Mouse (Mus musculus) ES-CJ7 (cell line): ENCODE results near the gene Prps2.
"Not testable (repeated sequence)": the region's sequence is repeated elsewhere in the genome, so short reads cannot be mapped to it uniquely, and the experiment has no call there.

Experiments
- DNase-seq: peaks from one replicate; pipeline ENCODE4 v3.0.0; 2011; ENCODE audit warnings: low read depth, low spot score

The Prps2 gene

DNA sequence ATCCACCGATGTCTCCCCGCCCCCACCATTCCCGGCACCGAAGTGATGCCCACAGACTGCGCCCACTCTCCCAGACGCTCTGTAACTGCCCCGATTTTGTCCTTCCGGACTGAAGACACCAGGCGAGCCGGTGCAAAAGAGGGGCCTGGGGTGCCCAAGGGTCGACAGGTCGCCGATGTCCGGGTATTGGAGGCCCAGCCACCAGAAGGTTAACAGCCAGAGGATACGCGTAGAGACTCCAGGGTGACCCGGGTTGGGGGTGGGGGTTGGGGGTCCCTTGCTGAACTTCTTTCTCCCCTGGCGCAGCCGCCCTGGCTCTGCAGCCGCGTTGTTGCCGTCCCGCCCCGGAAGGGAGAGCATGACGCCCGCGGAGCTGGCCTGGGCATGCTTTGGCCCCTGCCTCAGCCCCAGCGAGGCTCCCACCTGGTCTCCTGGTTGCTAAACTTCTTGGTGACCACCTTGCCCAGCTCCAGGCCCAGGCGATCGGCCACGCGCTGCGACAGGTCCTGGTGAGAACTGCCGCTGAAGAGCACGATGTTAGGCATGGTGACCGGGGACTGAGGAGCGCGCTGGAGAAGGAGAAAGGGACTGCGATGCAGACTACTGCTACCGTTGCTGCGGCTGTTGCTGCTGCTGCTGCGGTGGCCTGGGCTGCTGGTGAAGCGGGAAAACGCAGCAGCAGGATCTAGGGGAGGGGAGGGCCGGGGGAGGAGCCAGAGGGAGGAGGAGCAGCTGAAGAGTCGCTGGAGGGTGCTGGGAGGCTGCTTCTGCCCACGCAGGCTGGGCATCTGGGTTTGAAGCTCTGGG lies at the start of gene Prps2:
Gene Prps2, minus strand, starts transcription at position 703 of the 807 bp plus-strand sequence.
- peak; percentile 53 for DNase-seq

GRCm38 (mm10) chrX:167417654-167418053 lies 35.1 kb upstream of the Prps2 start:
- DNase-seq, result no peak

- DNase-seq, result no peak
Observed at GRCm38 (mm10) chrX:167394940-167395339, 12.4 kb upstream of the Prps2 start.

DNA sequence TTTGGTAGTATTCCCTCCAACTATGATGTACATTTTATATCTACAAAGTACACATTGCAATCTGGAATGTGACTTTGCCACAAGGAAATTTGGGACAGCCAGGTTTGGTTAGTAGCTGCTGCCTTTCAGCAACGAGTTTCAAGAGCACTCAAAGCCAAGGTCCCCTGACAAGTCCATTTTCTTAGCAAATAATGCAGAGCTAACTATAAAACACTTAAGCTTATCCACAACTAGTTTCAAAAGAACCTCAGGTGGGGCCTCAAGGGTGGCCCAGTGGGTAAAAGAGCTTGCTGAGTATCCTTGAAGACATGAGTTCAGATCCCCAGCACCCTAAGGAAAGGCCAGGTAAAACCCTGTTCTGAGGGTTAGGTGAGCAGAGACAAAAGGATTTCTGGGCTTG lies 4.1 kb upstream of the Prps2 start:
- no peak for DNase-seq

GRCm38 (mm10) chrX:167382854-167383186 lies 271 bp upstream of the Prps2 start:
- DNase-seq, result no peak

- DNase-seq, result peak; percentile 3
Observed at GRCm38 (mm10) chrX:167381583-167382046, 934 bp downstream of the Prps2 start.

GRCm38 (mm10) chrX:167380073-167380472 lies 2.5 kb downstream of the Prps2 start:
- DNase-seq, result peak; percentile 57

DNA sequence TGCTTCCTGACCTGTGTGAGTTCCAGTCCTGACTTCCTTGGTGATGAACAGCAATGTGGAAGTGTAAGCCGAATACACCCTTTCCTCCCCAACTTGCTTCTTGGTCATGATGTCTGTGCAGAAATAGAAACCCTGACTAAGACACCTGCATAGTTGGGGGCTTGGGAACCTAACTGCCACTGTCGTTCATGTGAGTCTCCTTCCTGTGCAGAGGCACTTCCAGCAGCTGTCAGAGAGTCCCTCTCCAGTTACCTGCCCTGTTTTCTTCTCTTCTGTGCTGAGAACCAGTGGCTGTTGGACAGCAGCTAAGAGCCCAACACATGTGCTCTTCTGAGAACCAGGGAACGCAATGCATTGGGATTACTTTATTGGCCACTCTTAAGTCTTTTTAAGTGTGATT lies 21.3 kb downstream of the Prps2 start:
- not testable (repeated sequence) for DNase-seq

DNA sequence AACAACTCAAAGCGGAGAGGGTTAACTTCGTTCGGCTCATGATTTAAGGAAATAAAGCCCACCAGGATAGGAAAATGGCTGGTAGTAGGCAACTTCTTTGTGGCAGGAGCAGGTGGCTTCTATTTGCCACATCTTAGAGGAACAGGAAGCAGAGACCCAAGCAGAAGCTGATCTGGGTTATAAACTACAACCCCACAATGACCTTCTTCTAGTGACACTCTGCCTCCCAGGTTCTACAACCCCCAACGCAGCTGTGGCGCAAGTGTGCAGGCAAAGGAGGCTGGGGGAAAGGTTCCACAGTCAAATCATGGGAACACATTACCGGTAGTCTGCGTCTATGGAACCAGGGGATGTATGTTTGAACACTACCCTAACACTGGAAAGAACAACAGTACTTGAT lies 22.8 kb downstream of the Prps2 start:
- no peak for DNase-seq

DNA sequence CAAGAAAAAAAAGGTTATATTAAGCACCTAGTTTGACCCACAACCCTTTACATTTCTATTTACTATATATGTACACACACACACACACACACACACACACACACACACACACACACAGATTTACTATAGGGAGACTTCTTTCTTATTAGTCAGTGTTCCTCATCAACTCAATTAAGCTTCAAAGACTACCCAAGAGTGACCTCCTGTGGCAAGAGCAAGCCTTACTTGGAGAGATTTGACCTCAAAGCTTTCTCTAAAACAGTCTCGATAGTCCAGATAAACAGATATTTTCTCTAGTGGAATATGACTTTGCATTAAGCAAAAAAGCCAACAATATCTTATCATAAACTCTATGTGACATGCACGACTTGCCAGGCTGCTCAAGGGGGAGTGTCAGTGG lies 25.1 kb downstream of the Prps2 start:
- peak; percentile 3 for DNase-seq

GRCm38 (mm10) chrX:167355965-167356364 lies 26.6 kb downstream of the Prps2 start:
- DNase-seq, result no peak

GRCm38 (mm10) chrX:167353617-167354016 lies 28.9 kb downstream of the Prps2 start:
- DNase-seq, result no peak

- DNase-seq, result no peak
Observed at GRCm38 (mm10) chrX:167346440-167346839, 36.1 kb downstream of the Prps2 start.

DNA sequence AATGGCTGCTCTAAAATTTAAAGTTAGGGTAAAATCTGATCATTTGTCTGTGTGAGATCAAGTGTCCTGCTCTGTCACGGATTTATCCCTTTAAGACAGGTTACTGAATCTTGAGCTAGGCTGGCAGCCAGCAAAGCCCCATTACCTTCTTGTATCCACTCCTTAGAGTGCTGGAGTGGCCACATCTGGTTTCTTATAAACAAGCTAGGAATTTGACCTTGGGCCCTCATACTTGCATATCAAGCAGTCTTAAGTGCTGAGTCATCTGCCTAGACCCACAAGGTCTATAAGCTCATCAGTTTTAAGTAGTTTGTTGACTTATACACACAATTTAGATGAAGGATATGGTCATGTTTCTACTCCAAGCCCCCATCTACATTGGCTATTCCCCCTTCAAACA lies 38.2 kb downstream of the Prps2 start:
- peak; percentile 23 for DNase-seq

DNA sequence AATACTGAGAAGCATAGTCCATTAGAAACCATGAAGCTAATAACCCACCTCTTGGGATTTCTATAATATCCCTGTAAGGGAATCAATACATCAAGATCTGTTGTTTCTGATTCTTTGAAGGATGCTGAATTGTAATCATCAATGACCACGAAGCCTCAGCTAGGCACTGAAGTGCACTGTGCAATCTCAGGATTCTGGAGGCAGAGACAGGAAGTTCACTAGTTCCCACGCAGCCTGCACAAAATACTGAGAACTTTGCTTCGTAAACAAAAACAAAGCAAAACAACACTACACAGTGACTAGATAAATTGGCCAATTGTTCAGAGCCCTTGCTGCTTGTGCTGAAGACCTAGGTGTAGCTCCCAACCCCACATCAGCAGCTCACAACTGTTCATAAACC lies 40.7 kb downstream of the Prps2 start:
- DNase-seq, result no peak

GRCm38 (mm10) chrX:167340190-167340589 lies 42.4 kb downstream of the Prps2 start:
- DNase-seq, result no peak

DNA sequence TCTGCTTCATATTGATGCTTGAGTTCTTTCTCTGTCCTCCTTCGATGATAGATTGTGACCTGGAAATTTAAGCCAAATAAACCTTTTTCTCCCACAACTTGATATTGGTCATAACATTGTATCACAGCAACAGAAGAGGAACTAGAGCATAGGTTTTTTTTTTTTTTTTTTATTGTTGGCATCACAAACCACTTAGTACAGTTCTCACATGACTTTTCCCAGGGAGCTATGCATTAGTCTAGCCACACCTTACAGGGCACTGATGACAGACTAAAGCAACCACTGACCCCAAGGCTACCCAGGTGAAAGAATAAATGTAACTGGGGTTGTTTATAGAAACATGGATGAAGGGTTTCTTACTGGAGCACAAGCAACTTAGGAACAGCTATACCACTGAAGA lies 44.6 kb downstream of the Prps2 start:
- DNase-seq, result no peak

DNA sequence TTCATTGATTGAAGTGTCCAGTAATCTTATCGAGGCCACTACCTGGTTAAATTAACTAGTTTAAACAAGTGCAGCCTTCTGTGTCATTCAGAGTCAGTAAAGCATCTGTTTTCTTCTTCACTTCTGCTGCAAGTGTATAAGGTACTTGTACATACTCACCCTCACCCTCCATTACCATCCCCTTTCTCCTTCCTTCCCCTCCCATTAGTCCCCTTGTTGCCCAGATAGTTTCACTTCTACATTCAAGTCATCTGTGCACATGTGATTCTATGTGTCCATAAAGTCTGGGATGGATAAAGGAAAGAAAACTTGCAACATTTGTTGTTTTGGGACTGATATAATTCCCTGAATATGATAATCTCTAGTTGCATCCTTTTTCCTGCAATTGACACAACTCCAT lies 48.0 kb downstream of the Prps2 start:
- DNase-seq, result no peak

GRCm38 (mm10) chrX:167332607-167333006 lies 49.9 kb downstream of the Prps2 start:
- DNase-seq, result no peak

GRCm38 (mm10) chrX:167330993-167331392 lies 51.6 kb downstream of the Prps2 start:
- no peak for DNase-seq

DNA sequence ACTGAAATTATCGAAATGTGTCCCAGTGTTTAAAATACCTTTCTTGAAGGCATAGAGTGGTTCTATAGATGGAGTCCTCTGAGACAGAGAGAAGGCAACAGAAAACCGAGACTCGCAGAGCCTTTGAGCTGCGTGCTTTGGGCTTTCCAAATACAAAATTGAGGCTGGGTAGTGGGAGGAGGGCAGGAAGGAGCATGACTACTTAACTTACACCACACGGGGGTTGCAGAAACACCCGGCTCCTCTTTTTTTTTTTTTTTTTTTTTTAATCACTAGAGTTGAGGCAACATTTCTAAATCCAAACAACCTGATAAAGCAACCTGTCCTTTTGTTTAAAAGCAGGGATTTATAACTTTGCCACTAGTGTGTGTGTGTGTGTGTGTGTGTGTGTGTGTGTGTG lies 52.1 kb downstream of the Prps2 start, which contains the start of gene Tlr7:
Gene Tlr7, minus strand, starts transcription at position 160 of the 400 bp plus-strand sequence.
- no peak for DNase-seq

GRCm38 (mm10) chrX:167329620-167330019 lies 52.9 kb downstream of the Prps2 start:
- no peak for DNase-seq

DNA sequence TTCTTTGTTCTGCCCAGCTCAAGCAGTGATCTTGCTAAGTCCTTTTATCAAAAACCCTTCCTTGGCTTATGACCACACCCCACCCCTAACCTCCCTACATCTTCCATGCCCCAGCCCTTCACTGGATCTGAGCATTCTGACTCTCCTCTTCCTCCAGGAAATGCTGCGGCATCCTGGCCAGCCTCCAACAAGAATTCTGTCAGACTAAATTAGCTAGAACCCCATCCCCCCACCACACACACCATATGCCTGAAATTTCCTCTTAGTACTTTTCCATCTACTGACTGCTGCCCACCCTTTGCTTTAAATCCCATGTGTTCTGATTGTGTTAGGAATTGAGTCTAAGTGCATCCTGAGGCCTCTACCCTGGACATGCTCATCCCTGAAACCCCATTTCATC lies 53.5 kb downstream of the Prps2 start:
- no peak for DNase-seq

DNA sequence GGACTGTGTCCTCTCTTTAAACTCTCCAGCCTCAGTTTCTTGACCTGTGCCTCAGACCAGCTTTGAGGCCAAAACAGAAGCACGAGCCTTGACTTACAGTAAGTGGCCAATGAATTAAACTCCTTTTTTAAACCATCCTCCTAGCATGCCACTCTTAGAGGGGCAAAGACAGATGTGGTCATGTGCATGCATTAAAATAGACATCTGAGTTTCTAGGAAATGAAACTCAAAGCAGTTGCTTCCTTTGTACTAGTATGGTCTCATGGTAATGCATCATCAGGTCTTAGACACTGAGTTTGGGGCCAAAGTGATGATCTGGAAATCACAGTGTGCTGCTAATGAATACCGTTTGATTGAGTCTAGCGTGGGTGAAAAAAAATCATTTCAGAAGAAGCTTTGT lies 54.0 kb downstream of the Prps2 start:
- DNase-seq, result no peak
